Mouse (Mus musculus): Measurements from ENCODE around the gene Chdh.

The Chdh gene

DNA sequence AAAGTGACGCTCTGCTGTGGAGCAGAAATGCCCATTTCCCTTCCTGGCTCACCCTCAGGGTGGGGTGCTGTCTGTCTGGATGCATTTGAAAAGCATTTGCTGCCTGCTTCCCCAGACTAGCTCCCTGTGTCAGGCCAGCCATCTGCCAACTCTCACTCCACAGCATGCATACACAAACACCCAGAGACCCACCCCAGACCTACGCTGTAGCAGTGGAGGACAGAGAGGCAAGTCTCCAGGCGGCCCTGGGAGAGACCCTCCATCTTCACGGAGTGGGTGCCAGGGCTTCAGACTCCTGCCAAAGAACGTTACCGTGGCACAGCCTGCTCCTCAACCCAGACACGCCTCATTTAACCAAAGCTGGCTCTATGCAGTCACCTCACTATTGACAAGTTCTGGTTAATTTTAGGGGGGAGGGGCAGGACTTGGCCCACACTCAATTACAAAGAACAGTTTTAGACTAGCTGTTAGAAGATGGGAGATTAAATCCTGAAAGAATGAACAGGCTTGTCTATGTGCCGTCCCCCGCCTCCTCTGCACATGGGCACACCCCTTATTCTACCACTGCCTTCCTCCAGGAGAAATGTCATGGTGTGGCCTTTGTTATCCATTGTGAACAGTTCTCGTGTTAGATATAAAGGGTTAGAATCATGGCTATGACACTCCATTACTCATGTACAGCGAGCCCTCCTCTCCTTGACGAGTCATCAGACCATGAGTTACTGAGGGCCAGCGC is 47.4 kb downstream of the Chdh start:
- DNase-seq (ENCODE audit: low read depth): no peak

DNA sequence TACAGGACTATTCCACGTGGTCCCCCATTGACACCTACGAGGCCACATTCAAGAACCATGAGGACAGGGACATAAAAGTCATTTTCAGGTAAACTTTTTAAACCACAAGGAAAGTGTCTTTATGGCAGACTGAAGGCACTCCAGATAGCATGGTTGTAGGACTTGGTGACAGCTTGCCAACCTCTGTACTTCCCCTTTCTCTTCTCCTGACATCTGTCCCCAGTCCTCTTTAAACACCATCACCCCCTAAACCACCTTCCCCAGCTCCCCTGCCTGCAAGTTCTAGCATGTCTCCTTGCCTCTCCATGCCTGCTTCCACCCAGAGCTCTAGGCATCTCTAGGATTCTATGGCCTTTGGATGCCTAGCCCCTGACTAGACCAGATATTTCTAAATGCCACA is 56.0 kb downstream of the Chdh start:
- no peak for DNase-seq (ENCODE audit: low read depth)

DNA sequence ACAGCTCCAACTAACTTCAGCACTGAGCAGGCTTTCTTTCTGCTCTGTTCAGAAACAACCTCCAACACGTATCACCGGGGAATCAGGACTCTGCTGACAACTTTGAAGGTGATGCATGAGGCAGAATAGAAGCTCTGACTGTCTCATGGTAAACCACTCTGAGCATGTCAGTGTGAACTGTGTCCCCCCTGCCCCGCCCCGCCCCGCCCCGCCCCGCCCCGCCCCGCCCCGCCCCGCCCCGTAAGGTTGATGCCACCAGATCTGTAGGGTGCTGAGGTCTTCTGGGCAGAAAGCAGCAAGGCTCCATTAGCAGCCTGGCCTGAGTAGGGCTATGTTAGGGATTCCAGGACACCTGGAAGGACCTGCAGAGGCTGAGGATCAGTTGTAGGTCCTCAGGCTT is 57.9 kb downstream of the Chdh start:
- DNase-seq (ENCODE audit: low read depth): no peak

DNA sequence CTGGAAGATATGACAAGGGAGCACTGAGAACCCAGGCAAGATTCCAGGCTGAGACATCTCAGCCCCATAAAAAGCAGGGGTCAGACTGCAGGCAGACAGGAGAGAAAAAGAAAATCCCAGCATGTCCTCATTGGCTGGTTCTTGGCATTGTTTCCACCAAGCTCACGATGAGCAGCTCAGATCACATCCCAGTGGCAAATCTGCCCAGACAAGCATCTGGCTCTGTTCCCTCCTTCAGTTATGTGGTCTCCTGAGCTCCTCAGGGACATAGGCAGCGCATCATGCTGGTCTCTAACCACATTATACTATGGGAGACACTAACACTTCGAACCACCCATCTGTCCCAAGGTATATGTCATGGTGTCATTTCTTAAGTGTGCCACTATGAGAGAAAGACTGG is 59.7 kb downstream of the Chdh start:
- DNase-seq (ENCODE audit: low read depth): no peak

DNA sequence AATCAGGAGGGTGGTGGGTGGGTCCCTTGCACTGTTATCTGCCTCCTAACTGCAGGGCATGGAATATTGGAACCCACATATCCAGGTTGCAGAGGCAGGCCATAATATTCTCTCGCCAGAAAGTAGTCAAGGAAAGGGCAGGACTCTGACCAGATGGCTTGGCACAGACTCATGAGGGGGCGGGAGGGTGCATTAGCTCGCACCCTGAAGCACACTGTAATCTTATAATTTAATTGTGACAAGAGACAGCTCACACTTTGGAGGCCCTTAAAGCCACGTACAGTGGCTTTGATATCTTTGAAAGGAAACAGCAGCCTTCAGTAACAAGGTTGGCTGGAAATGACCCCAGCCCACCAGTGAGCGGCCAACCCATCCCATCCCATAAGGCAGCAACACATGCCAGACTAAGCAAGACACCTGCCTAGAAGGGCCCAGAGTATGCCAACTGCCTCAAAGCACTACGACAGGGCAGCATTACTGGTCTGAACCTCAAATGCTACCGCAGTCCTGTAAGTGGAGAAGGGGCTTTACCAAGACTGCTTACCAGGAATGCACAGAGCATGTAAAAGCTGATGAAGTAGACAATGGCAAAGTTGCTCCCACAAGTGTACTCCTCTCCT is 66.6 kb downstream of the Chdh start:
- no peak for DNase-seq (ENCODE audit: low read depth)

DNA sequence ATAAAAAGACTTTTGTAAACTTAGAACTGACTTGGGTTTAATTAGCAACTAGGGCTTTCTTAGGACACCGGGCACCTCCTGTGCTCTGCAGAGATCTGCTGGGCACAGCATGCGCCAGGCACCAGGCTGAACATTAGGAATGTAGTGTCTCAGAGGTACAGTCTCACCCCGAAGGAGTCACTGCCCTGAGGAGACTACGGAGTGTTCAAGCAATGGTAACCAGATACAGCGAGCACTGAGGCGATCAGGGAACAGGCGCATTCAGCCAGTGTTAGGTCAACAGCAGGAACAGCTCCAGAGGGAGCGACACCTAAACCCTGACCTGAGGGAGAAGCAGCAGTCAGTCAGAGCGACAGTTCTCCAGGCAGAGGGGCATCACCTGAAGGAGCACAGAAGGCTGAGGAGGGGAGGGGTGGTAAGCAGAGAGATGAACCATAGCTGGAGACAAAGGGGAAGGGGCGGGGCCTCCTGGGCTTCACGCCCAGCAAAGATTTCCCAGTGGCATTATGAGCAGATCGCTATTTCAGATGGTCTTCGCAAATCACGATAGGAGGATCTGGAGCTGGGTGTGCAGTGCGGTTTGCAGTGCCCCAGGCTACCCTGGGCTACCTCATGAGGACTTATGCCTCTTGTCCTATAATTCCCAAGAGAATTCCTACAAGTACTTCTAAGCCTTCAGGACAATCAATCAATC is 69.4 kb downstream of the Chdh start:
- no peak for DNase-seq (ENCODE audit: low read depth)

DNA sequence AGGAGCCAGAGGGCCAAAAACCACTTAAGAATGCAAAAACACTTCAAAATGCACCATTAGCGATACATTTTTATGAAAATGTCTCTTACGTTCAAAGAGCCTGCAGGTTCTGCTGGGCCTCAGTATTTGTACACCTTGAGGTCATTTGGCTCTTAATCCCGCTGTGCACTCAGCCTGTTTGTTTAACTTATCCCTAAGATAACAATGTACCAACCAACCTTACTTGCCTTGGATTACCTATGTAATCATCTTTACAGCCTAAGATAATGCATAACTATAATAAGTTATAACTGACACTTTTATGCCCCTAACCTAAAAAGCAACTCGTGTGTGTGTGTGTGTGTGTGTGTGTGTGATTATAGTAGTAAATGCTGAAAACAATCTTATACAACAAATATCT is 70.9 kb downstream of the Chdh start:
- no peak for DNase-seq (ENCODE audit: low read depth)
